Mouse (Mus musculus) brain, embryonic 18.5 days (tissue): ENCODE results near the gene Slc26a1.

ENCODE experiments used
- DNase-seq: peaks from one replicate; pipeline ENCODE4 v3.0.0-alpha.2; 2012; ENCODE audit warnings: low read depth, low spot score

The Slc26a1 gene

GRCm38 (mm10) chr5:108621870-108622269 is 53.5 kb downstream of the Slc26a1 start:
- no peak for DNase-seq
